Mouse (Mus musculus) right cerebral cortex, postnatal 36 days (tissue): Measurements from ENCODE around the gene Ppp1r14c.
"Not testable (repeated sequence)": the region's sequence is repeated elsewhere in the genome, so short reads cannot be mapped to it uniquely, and the experiment has no call there.

Experiments used
- DNase-seq, 2 experiments: peaks; one replicate each; pipeline ENCODE4 v3.0.0; 2022; ENCODE audit warnings: low spot score in 2 of 2, mixed read lengths in 1 of 2

Ppp1r14c gene

GRCm38 (mm10) chr10:3466135-3466626, 100.3 kb downstream of the Ppp1r14c start:
- DNase-seq, result no peak

GRCm38 (mm10) chr10:3468590-3468989, 102.7 kb downstream of the Ppp1r14c start:
- no peak for DNase-seq

GRCm38 (mm10) chr10:3476611-3477010, 110.8 kb downstream of the Ppp1r14c start:
- DNase-seq, result no peak

GRCm38 (mm10) chr10:3479772-3480171, 113.9 kb downstream of the Ppp1r14c start:
- no peak for DNase-seq

DNA sequence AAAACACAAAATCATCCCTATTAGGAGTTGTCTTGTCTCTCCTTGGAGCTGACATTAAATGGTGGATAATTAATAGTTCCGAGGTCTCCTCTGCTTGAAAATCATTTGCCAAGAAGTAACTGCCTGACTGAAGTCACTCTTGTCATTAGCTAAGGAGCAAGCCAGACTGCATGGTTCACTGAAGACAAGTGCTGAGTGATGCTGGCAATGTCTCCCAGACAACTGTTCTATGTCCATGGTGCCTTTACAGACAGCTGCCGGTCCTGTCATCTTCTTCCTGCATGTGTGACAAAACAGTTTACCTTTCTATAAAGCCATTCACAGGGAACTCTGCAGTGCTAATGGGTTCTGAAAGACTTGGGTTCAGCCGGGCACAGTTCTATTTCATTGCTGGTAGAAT, 124.2 kb downstream of the Ppp1r14c start:
- no peak for DNase-seq

DNA sequence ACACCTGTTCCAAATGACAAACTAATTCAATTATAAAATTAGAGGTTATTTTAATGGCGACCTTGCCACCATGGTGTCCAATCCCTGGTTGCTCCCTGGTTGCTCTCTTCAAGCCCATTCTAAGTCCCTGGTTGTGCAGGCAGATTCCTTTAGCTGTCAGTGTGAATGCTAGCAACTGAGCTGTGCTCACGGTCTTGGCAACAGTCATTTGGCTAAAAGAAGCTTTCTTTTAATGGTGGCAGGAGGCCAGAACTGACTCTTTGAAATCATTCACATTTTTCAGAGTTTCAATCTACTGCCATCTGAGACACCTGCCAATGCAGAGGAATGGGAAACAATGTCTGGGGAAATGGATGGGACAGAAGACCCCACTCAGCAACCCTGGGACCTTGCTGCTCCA, 130.9 kb downstream of the Ppp1r14c start:
- DNase-seq, result peak; percentile 7 to 13

DNA sequence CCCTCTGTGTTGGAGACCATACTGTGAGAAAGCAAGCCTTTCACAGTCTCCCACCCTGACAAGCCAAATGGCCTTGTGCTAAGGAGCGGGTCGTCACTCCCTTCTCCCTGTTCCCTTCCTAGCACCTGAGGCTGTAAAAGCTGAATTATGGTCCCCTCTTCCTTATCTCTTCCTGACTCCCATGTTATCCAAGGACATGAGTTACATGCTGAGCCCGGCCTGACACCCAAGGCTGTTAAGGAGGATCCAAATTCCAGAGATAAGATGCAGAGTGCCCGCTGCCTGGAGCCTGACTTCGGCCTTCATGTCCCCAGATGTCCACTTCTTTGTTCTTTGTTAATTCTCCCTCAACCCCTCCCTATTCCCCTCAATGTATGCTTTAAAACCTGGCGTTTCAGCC, 135.0 kb downstream of the Ppp1r14c start:
- not testable (repeated sequence) for DNase-seq

- peak in 1 of 2 experiments; percentile 41 for DNase-seq
Measured at GRCm38 (mm10) chr10:3507484-3508221, 141.8 kb downstream of the Ppp1r14c start.

GRCm38 (mm10) chr10:3508222-3508588, 142.3 kb downstream of the Ppp1r14c start:
- no peak for DNase-seq

DNA sequence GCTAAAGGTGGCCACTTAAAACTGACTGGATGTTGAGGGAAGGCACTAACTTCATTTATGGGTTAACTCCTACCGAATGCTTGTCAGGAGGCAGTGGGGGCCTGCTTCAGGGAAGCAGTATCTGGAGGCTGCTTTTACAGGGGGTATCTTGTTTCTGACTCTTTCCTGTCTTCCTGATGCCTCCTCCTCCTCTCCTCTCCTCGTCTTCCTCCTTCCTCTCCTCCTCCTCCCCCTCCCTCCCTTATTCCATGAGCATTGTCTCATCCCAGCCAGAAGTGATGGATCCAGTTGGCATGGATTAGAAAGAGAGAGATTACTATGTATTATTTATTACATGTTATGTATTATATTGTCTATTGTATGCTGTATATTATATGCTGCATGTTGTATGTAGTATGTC, 142.9 kb downstream of the Ppp1r14c start:
- DNase-seq, result no peak

DNA sequence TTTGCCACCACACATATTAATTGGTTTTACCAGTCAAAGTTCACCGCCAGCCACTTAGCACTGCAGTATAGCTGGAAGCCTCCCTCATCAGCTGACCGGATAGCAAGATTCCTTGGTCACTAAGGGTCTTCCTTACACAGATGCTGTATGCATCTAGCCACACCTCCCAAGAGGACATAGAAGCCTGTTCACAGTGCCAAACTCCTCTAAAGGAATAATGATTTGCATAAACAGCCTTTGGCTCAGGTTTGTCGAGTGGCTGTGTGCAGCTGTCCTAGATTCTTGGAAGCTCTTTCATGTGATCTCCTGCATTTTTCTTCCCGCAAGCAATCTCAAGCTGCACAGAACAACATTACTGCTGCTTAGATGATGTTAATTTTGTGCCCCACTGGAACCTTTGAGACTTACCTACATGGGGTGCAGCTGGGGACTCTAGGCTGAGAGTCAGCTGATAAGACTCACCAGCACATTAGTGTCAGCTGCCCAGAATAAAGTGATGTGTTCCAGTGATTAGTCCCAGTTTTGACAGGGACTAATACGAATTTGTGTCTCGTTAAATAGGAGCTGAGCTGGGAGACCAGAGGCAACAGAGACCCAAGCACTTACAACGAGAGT, 143.9 kb downstream of the Ppp1r14c start:
- no peak for DNase-seq

DNA sequence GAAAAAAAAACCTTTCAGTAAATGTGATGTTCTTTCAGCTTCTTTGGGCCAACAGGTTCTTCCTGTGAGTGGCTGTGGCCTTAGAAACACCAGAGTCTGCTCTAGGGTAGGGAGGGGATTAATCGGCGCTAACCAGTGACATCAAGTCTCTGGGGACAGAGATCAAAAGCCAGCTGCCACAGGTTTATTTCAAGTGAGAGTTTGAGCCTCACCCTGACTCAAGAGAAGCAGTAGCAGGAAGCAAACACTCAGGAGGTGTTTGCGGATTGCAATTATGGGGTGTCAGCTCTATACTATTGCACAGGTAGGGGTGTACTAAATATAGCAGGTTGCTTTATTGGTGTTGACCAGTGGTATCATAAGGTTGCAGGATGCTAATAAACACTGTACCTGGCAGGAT, 144.6 kb downstream of the Ppp1r14c start:
- DNase-seq, result no peak

GRCm38 (mm10) chr10:3511401-3511800, 145.5 kb downstream of the Ppp1r14c start:
- no peak for DNase-seq

GRCm38 (mm10) chr10:3512620-3513305, 146.9 kb downstream of the Ppp1r14c start:
- DNase-seq, result no peak

DNA sequence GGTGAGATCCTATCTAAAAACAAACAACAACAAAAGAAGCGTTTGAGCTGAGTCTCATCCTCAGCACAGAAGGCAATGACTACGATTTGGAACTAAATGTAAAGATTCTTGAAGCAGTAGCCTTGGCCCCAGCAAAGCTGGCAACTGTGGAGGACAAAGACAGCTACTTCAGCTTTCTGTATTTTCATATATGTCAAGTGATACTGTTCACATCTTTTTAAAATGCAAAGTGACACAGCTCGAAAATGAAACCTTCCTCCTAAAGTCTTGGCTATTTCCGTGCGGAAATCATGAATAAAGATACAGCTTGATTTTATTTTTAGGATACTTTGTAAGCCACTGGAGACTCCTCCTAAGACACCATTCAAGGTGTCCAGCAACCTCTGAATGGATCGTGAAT, 148.1 kb downstream of the Ppp1r14c start:
- DNase-seq, result no peak
